Mouse (Mus musculus): Measurements from ENCODE around the gene Rrh. TPM values are rescaled to one million over a fixed set of nuclear protein-coding genes. Genes with fewer than 3 reads are reported as not detected.

Gene Rrh
- polyA plus RNA-seq (2014; fragmentation: Illumina TruSeq; extraction: RNeasy Lipid Tissue Mini Kit (QIAGEN cat#74804); ENCODE audit: insufficient read depth, low read depth, low replicate concordance), result not detected

DNA sequence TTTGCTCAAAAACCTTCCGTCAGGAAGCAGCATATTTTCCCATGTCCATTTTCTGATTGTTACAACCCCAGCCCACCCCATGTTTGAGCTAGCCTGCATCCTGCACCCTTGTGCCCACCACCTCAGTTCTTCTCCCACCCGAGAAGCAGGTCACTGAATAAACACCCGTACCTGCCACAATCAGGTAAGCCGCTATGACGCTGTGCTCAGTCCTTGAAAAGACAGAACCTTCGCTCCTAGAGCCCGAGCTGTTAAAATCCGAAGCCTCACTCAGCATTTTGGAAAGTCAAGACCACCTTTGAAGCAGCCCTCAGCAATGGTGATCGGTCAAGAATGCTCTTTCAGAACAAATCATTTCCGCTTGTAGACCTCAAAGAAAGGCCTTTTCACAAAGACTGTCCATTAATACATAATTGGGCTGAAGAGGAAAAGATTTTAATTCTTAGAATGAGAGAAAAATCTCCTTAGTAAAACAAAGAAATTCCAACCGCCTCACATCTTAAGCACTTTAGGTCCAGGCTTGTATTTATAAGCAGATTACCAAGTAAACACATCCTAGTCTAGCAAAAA, at the start of gene Rrh:
Rrh (minus strand) TSS at position 382 of the 570 bp plus-strand sequence.

DNA sequence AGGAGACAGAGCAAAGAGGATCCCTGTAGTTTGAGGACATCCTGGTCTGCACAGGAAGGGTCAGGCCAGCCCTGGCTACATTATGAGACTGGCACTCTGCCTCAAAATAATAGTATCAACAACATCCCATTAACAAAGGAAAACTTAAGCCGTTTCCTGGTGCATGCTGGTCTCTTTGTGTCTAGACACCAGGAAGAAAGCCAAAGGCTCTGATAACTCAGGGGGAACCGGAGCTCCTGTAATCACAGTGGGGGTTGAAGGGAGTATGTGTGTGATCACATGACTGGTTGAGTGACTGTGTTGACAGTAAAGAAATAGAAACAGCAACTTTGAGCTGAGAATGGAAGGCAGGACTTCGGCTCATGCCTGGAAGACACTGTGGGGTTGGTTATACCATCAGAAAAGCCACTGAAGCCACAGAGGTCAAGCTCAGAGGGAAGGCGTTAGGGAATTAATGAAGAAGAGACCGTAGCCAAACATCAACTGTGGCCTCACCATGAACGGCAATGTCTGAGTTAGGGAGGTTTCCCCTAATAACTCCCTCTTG, 13.1 kb upstream of the Rrh start, which contains the start of gene Cfi:
Cfi (plus strand) TSS at position 497 of the 547 bp plus-strand sequence.

DNA sequence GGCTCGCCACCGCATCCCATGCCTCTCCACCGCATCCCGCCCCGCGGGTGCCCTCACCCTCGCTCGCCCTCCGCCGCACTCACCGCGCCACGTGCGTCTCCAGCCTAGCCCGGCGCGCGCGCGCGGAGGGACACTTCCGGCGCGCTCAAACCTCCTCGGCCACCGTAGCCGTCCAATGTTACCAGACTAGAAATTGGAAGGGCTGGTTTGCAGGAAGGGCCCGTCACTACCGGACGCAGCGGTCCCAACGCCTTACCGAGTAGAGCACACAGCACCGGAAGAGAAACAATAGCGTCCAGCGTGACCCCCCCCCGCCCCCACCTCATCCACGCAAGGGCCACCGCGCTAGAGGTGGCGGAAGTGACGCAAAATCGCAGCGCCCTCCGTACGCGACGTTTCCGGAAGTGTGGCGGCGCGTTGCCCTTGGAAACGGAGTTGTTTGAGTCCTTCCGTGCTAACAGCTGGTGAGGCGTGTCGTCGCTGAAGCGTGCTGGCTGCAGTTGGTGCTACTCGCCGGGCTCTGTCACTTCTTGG, 8.7 kb upstream of the Rrh start, which contains the start of gene Gar1:
Gar1 (minus strand) TSS at position 362 of the 534 bp plus-strand sequence.

DNA sequence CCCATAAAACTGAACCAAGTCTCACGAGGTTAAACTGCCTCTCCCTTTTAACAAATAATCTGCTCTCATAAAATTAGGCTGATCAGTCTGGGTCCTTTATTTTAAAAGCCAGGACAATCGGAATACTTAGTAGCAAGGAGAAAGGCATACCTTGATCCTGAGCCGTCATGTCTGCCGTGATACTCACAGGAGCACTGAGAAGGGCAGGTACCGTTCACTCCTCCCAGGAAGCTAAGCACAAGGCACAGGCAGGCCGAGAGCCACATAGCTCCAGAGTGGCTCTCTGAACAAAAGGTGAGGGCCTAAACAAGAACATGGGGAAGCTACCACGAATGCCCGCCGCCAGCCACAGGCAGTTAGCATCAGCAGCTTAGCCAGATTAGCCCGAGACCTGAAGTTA, 18.6 kb downstream of the Rrh start, which contains the start of gene Lrit3:
Lrit3 (minus strand) TSS at position 266 of the 400 bp plus-strand sequence.

DNA sequence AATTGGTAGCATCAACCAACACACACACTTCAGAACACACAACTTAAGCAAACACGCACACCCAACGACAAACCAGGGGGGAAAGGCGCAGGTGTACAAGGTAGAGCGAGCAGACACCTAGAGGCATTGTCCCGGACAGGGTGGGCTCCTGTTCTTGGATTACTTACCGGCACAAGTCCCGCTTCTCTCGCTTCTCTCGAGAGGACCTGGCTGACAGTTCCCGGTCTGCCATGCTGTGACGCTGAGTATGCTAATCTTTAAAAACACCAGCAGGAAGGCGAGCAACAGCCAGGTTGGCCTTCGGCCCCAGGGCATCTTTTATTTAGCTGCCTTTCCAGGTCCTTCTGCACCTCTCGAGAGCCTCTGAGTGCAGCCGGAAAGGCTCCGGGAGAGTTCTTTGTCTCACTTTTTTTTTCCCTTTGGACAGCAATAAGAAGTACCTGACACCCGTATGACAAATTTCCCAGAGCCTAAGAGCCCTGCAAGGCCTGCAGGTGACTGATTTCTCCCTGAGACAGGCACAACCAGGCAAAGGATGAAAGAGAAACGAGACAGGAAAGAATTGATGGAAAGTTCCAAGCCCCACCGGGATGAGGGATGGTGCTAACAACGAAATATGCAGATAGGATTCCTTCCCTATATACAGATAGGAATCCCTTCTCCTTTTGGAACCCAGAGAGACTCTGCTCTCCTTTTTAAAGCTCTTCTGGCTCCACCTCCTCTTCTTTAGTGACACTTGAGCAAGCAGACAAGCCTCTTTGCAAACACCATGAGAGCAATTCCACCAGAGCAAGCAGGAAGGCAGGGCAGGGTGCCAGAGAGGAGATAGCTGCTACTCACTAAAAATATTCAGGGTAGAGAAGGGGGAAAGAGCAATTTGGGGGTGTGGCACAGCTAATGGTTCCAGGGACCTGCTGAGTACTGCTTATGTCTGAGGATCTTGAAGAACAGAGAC, 67.5 kb downstream of the Rrh start, which contains the start of gene Egf:
Egf (minus strand) TSS at position 667 of the 955 bp plus-strand sequence.

Other genes starting within 250 kb of the Rrh start
- 0.54 TPM for gene Egf, start 67.3 kb downstream of the Rrh start, polyA plus RNA-seq (2014; fragmentation: Illumina TruSeq; extraction: RNeasy Lipid Tissue Mini Kit (QIAGEN cat#74804); ENCODE audit: insufficient read depth, low read depth, low replicate concordance)
- gene Lrit3, start 18.6 kb downstream of the Rrh start, polyA plus RNA-seq (2014; fragmentation: Illumina TruSeq; extraction: RNeasy Lipid Tissue Mini Kit (QIAGEN cat#74804); ENCODE audit: insufficient read depth, low read depth, low replicate concordance), result not detected
- 33.0 TPM for gene Gar1, start 8.8 kb upstream of the Rrh start, polyA plus RNA-seq (2014; fragmentation: Illumina TruSeq; extraction: RNeasy Lipid Tissue Mini Kit (QIAGEN cat#74804); ENCODE audit: insufficient read depth, low read depth, low replicate concordance)
- gene Cfi, start 13.3 kb upstream of the Rrh start, polyA plus RNA-seq (2014; fragmentation: Illumina TruSeq; extraction: RNeasy Lipid Tissue Mini Kit (QIAGEN cat#74804); ENCODE audit: insufficient read depth, low read depth, low replicate concordance), result 0.43 TPM
- gene Pla2g12a, start 56.0 kb upstream of the Rrh start, polyA plus RNA-seq (2014; fragmentation: Illumina TruSeq; extraction: RNeasy Lipid Tissue Mini Kit (QIAGEN cat#74804); ENCODE audit: insufficient read depth, low read depth, low replicate concordance), result 19.5 TPM
- 30.2 TPM for gene Casp6, start 78.8 kb upstream of the Rrh start, polyA plus RNA-seq (2014; fragmentation: Illumina TruSeq; extraction: RNeasy Lipid Tissue Mini Kit (QIAGEN cat#74804); ENCODE audit: insufficient read depth, low read depth, low replicate concordance)
- gene Mcub, start 147.6 kb upstream of the Rrh start, polyA plus RNA-seq (2014; fragmentation: Illumina TruSeq; extraction: RNeasy Lipid Tissue Mini Kit (QIAGEN cat#74804); ENCODE audit: insufficient read depth, low read depth, low replicate concordance), result 11.8 TPM
- 27.1 TPM for gene Sec24b, start 239.0 kb upstream of the Rrh start, polyA plus RNA-seq (2014; fragmentation: Illumina TruSeq; extraction: RNeasy Lipid Tissue Mini Kit (QIAGEN cat#74804); ENCODE audit: insufficient read depth, low read depth, low replicate concordance)